Mouse (Mus musculus) monocyte, adult 5-6 weeks (primary cell): Measurements from ENCODE around the gene Srgap1. TPM values are rescaled to one million over a fixed set of nuclear protein-coding genes. Genes with fewer than 3 reads are reported as not detected.

ENCODE experiments used
- ATAC-seq: fragments of 153-309, 156-312 bp; replicated peaks from 2 replicates; pipeline ENCODE4 v1.8.0; 2017; ENCODE audit warnings: mild to moderate bottlenecking; ENCODE audit not compliant: low TSS enrichment, insufficient number of reproducible peaks, severe bottlenecking, poor library complexity, low FRiP score
- total RNA-seq: library from RNA; stranded (forward); fragments of 200-1000, 200-491, 200-594 nt; gene quantifications from 3 replicates; pipeline ENCODE4 v1.2.3, GENCODE M21; 2017

The Srgap1 gene
- total RNA-seq, 1 experiment from 2014 or later, result not detected

GRCm38 (mm10) chr10:122020255-122020654 lies 26.9 kb downstream of the Srgap1 start:
- ATAC-seq, result no peak

- no peak for ATAC-seq
Measured at GRCm38 (mm10) chr10:122018594-122019048, 28.5 kb downstream of the Srgap1 start.

GRCm38 (mm10) chr10:122017743-122018142 lies 29.4 kb downstream of the Srgap1 start:
- ATAC-seq, result no peak

GRCm38 (mm10) chr10:122017063-122017462 lies 30.1 kb downstream of the Srgap1 start:
- ATAC-seq, result no peak

GRCm38 (mm10) chr10:122016631-122017030 lies 30.5 kb downstream of the Srgap1 start:
- no peak for ATAC-seq

GRCm38 (mm10) chr10:122012321-122012720 lies 34.8 kb downstream of the Srgap1 start:
- ATAC-seq, result no peak

- no peak for ATAC-seq
Measured at GRCm38 (mm10) chr10:122008731-122009391, 38.3 kb downstream of the Srgap1 start.

- ATAC-seq, result no peak
Measured at GRCm38 (mm10) chr10:122008370-122008730, 38.8 kb downstream of the Srgap1 start.

- ATAC-seq, result no peak
Measured at GRCm38 (mm10) chr10:122006606-122007005, 40.5 kb downstream of the Srgap1 start.

- no peak for ATAC-seq
Measured at GRCm38 (mm10) chr10:122006151-122006550, 41.0 kb downstream of the Srgap1 start.

- no peak for ATAC-seq
Measured at GRCm38 (mm10) chr10:122005560-122005959, 41.6 kb downstream of the Srgap1 start.

- no peak for ATAC-seq
Measured at GRCm38 (mm10) chr10:122002930-122003329, 44.2 kb downstream of the Srgap1 start.

GRCm38 (mm10) chr10:121998806-121999205 lies 48.3 kb downstream of the Srgap1 start:
- ATAC-seq, result no peak

- no peak for ATAC-seq
Measured at GRCm38 (mm10) chr10:121996500-121996899, 50.6 kb downstream of the Srgap1 start.

GRCm38 (mm10) chr10:121995448-121995847 lies 51.7 kb downstream of the Srgap1 start:
- ATAC-seq, result no peak

GRCm38 (mm10) chr10:121994660-121995059 lies 52.5 kb downstream of the Srgap1 start:
- no peak for ATAC-seq

GRCm38 (mm10) chr10:121992609-121993008 lies 54.5 kb downstream of the Srgap1 start:
- no peak for ATAC-seq

- no peak for ATAC-seq
Measured at GRCm38 (mm10) chr10:121986997-121987396, 60.1 kb downstream of the Srgap1 start.

GRCm38 (mm10) chr10:121984887-121985286 lies 62.2 kb downstream of the Srgap1 start:
- ATAC-seq, result no peak

- ATAC-seq, result no peak
Measured at GRCm38 (mm10) chr10:121983993-121984610, 63.0 kb downstream of the Srgap1 start.
